Mouse (Mus musculus) liver, embryonic 16.5 days (tissue): ENCODE results near the gene Map1a. TPM values are rescaled to one million over a fixed set of nuclear protein-coding genes. Genes with fewer than 3 reads are reported as not detected.

Source experiments
- ATAC-seq: fragments of 200-750 bp; cut with Nextera tagmentation; 2 replicates; pipeline ENCODE4 v1.8.0; 2017; ENCODE audit warnings: low read depth, mild to moderate bottlenecking, moderate number of reproducible peaks, moderate library complexity
- H3K27ac ChIP-seq: fragments of 300-500 bp; sonication (generic); 2 replicates; pipeline ENCODE4 v1.5.1; 2014; ENCODE audit warnings: mild to moderate bottlenecking, low read length
- H3K27me3 ChIP-seq: fragments of 300-500 bp; sonication (generic); 2 replicates; pipeline ENCODE4 v1.6.1; 2014; ENCODE audit warnings: low read depth, low read length, mixed read lengths; ENCODE audit not compliant: control insufficient read depth, insufficient read depth
- H3K36me3 ChIP-seq: fragments of 300-500 bp; sonication (generic); 2 replicates; pipeline ENCODE4 v1.6.1; 2014; ENCODE audit warnings: mild to moderate bottlenecking; ENCODE audit not compliant: control insufficient read depth, insufficient read depth
- H3K4me1 ChIP-seq: fragments of 300-500 bp; sonication (generic); 2 replicates; pipeline ENCODE4 v1.6.1; 2014; ENCODE audit warnings: low read depth, low read length, mixed read lengths; ENCODE audit not compliant: control insufficient read depth
- H3K4me2 ChIP-seq: fragments of 300-500 bp; sonication (generic); 2 replicates; pipeline ENCODE4 v1.6.1; 2014; ENCODE audit warnings: low read depth, low read length, mixed read lengths
- H3K4me3 ChIP-seq: fragments of 300-500 bp; sonication (generic); 2 replicates; pipeline ENCODE4 v1.5.1; 2014; ENCODE audit warnings: low read depth, mild to moderate bottlenecking, low read length
- H3K9ac ChIP-seq: fragments of 300-500 bp; sonication (generic); 2 replicates; pipeline ENCODE4 v1.6.1; 2014; ENCODE audit warnings: low read depth, low read length
- H3K9me3 ChIP-seq: fragments of 300-500 bp; sonication (generic); replicated peaks from 2 replicates; pipeline ENCODE4 v1.6.1; 2016; ENCODE audit warnings: low read length; ENCODE audit not compliant: control insufficient read depth
- WGBS: fragments of 180-500 bp; shearing (Covaris S2); extraction: QIAGEN DNeasy Blood & Tissue Kit; methylation state at CpG from one replicate; pipeline ENCODE4 v1.1.7; 2014; ENCODE audit not compliant: insufficient replicate concordance; 5-methylcytosine and 5-hydroxymethylcytosine counted together
- polyA plus RNA-seq: library from polyadenylated mRNA; unstranded; fragments of >200 nt; fragmentation: Nextera tagmentation; extraction: Ambion mirVana; gene quantifications from 2 replicates; pipeline ENCODE4 v1.2.1, GENCODE M21; 2015

Gene Map1a
- polyA plus RNA-seq, 1 experiment from 2014 or later = 0.19 TPM

DNA sequence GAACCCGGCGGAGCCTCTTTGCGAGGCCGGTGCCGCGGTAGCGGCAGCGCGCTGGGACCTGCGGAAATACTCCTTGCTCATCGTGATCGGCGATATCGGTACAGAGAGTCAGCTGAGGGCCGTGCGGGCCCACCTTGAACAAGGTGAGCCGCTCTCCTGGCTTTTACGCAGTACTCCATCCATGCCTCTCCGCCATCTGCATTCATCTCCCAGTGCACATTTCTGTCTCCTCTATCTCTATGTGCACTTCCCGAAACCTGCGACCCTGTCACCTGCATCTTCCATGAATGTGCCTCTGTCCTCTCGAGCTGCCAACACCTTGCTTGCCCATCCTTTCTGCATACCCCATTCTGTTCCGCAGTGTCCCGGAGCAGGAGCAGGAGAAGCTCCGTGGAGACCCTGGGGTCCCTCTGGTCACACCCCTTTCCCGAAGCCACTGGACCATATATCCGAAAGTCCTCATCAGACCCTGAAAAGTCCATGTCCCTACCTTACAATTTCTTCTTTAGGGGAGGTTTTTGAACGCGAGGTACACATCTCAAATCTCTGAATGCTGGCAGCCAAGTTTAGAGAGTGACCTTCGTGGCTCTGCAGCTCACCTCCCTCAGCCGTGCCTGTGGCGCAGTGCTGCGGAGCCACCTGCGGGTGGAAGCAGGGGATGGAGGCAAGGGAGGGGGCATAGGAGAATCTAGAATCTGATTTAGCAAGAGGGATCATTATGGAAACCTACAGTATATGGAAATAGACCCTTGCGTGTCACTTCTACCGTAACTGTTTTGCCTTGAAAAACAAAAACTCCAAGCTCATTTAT lies 535 bp downstream of the Map1a start:
- Histone ChIP-seq H3K36me3 (no peaks in the 10 kb centered on the region), H3K9me3 (no peaks in the 10 kb centered on the region), H3K4me1 (peaks cover 11% of the 10 kb centered on the region), H3K4me3 (peak overlapping the region; percentile 68), H3K4me2 (peak overlapping the region; percentile 96), H3K27ac (no peak overlapping the region), H3K9ac (peak overlapping the region; percentile 42), H3K27me3 (peaks cover 72% of the 10 kb centered on the region)
- ATAC-seq = no peak
- 5% methylated on average over 30 of the region's 36 CpGs for WGBS

DNA sequence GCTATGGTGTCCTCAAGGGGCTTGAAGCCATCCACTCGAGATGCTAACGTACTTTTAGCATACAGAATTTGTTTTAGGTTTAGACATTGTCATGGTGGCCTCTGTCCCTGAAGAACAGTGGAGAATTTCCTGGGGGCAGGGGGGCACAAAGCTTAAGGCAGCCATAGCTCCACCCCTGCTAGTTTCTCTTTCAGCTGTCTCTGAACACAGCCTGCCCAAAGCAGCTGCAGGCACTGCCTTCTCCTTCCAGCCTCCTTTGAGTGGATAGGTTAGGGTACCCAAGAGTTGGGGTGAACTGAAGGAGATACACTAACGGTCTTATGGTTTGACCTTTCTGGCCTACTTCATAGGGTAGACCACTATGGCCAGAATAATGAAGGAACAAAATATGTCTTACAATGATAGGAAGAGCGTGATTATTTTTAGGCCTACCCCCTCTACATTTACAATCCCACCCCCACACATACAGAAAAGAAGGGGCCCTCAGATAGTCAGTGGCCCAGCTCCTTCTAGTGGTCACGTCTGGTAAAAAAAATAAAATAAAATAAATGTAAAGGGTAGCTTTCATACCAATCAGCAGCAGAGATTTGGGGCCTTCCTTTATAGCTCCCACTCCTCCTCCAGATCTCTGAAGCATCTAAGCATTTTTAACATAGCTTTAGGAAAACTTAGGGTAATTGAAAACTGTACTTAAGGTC lies 3.1 kb downstream of the Map1a start:
- H3K9me3 ChIP-seq = no peaks in the 10 kb centered on the region
- H3K4me2 ChIP-seq = no peak overlapping the region
- H3K27me3 ChIP-seq = peaks cover 96% of the 10 kb centered on the region
- peaks cover 11% of the 10 kb centered on the region for H3K4me1 ChIP-seq
- H3K36me3 ChIP-seq = no peaks in the 10 kb centered on the region
- no peak for ATAC-seq
- no peak overlapping the region for H3K27ac ChIP-seq
- H3K9ac ChIP-seq = no peak overlapping the region
- H3K4me3 ChIP-seq = no peak overlapping the region
- WGBS = 43% methylated on average over 5 of the region's 5 CpGs

DNA sequence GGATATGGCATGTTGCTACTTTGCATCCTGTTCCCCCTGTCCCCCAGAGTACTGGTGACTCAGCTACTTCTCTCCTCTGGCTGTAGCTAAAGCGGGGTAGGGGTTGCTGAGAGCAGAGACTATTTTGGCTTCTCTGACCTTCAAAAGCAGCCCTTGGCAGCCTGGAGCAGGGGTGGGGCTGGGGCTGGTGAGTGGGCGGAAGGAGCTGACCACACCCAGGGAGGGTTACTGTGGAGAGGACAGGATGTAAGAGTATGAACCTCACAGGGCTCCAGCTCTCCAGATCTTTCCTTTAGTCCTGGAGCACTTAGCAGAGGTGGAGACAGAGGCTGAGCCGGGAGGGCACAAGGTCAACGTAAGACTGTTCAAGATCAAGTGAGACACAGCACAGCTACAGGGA lies 4.8 kb downstream of the Map1a start:
- Histone ChIP-seq H3K4me1 (peaks cover 8% of the 10 kb centered on the region), H3K27ac (no peak overlapping the region), H3K36me3 (no peaks in the 10 kb centered on the region), H3K27me3 (peaks cover 97% of the 10 kb centered on the region), H3K4me2 (no peak overlapping the region), H3K9ac (no peak overlapping the region), H3K4me3 (no peak overlapping the region), H3K9me3 (no peaks in the 10 kb centered on the region)
- 18% methylated on average over 4 of the region's 4 CpGs for WGBS
- no peak for ATAC-seq

DNA sequence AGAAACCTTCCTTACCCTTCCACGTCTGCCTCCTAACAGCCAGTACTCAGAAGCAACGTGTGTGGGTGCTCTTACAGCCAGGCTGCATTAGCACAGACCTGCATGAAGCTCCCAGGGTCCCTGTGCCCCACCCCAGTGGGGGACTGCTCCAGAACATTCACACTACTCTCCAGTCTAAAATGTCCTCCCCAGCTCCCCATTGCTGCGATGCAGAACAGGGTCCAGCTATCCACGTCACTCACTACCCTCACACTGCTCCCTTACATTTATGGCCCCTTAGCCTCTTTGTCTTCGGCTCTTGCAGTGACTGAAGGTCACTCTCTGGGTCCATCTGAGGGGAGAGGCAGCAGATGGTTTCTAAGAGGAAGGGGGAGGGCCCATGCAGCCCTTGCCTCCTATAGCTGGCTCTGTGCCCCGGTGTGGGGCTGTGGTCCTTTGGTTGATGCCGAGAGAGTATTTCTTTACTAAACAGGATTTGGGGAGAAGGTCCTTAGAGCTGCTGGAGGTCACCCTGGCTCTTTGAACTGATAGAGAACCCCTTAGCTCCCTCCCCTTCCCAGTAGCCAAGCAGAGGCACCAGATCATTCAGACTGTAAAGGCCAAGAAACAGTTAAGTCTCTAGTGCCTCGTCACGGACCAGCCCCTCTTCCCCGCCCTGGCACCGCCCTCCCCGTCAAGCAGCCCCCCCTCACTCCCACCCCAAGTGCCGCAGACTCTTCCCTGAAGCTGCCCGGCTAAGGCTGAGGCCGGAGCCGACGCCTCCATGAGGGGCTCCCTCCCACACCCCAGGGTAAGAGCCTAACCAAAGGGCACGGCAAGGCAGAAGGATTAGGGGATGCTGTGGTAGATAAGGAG lies 5.6 kb downstream of the Map1a start:
- H3K4me2 ChIP-seq = no peak overlapping the region

DNA sequence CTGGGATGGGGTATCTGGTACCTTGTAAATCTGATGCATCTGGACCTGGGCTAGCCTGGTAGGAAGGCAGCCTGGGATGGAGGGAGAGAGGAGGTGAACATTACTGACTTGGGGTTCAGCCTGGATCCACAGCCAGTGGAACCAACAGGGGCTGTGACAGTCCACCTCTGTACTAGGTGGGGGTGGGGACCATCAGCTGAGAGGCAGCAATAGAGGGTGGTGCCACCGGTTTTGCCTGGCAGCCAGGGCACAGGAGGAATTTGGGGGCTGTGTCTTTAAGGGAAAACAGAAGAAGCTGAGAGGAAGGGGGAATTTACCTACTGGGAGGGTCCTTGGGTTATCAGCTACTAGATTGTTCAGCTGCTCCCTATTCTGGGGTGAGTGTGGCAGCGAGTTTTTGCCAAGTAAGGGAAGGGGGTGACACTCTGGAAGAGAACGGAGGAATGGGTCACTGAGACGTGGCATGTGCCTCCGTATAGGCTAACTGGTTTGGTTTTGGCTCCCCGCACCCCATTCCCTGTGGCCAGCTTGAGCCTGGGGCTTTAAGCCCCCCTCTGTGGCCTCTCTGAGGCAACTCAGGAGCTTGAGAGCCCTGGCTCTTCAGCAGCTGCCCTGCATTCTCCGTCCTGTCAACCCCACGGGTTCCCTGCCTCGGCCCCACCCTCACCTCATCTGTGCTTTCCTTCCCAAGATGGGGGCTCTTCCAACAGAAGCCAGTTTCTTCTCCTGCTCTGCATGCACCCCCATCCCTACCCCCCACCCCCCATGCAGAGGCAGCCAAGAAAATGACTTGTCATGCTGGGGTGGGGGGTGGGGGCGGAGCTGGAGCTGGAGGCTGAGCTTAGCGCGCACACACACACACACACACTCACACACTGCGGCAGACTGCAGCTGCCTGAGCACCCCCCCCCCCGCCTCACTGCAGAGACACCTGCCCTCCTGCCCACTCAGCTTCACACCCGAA lies 6.5 kb downstream of the Map1a start:
- peaks cover 91% of the 10 kb centered on the region for H3K27me3 ChIP-seq
- peak overlapping the region; percentile 7; the same call in 1 of the 2 replicates for H3K4me2 ChIP-seq
- WGBS = 3% methylated on average over 14 of the region's 15 CpGs
- no peak for ATAC-seq
- H3K9ac ChIP-seq = no peak overlapping the region
- no peak overlapping the region for H3K27ac ChIP-seq
- H3K4me1 ChIP-seq = no peaks in the 10 kb centered on the region; the same call in 1 of the 2 replicates
- H3K9me3 ChIP-seq = no peaks in the 10 kb centered on the region
- no peak overlapping the region for H3K4me3 ChIP-seq
- H3K36me3 ChIP-seq = no peaks in the 10 kb centered on the region

More for the DNA sequence above, 5.6 kb downstream of the Map1a start:
- Histone ChIP-seq H3K9me3 (no peaks in the 10 kb centered on the region), H3K9ac (no peak overlapping the region), H3K27ac (no peak overlapping the region), H3K4me3 (no peak overlapping the region), H3K36me3 (no peaks in the 10 kb centered on the region), H3K4me1 (peaks cover under 1% of the 10 kb centered on the region), H3K27me3 (peaks cover 97% of the 10 kb centered on the region)
- WGBS = 3% methylated on average over 18 of the region's 18 CpGs
- ATAC-seq = no peak

DNA sequence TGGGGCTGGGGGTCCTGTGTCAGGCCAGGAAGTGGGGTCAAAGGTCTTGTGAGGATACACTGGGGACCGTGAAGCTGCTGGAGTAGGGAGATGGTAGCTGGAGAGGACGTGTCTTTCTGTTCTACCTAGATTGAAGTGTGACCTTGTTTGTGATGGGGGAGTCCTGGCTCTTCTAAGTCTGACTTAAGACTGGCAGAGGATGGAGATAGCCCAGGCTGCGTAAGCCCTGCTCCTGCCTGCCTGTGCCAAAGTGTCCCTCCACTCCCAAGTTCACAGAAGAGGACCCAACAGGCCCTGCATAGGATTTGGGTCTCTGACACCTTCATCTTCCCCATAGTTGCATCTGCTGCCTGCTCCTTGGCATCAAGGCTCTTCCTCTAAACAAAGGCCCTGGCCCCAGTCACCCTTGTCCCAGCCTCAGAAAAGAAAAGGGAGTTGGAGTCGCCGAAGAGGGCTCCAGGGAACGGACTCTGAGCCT lies 7.4 kb downstream of the Map1a start:
- Histone ChIP-seq H3K4me3 (no peak overlapping the region), H3K27ac (no peak overlapping the region), H3K36me3 (no peaks in the 10 kb centered on the region), H3K27me3 (peaks cover 84% of the 10 kb centered on the region), H3K4me2 (no peak overlapping the region), H3K9ac (no peak overlapping the region), H3K4me1 (no peaks in the 10 kb centered on the region; the same call in 1 of the 2 replicates), H3K9me3 (no peaks in the 10 kb centered on the region)
- 18% methylated on average over 6 of the region's 6 CpGs for WGBS
- ATAC-seq = no peak

DNA sequence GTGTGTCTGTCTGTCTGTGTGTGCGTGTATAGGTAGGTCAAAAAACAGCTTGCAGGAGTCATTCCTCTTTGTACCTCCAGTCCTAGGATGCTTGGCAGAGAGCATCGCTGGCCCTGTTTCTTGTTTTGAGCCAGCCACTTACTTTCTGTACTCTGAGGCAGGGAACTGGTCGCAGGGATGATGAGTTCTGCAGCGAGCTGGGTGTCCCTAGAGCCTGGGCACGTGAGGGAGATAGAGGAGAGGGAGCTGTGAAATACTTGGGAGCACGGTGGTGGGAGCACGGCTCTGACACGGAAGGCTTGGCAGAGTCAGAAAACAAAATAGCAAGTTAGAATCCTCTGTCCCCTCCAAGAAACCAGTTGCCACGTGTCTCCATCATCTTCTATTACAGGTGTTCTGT lies 8.3 kb downstream of the Map1a start:
- WGBS = 7% methylated on average over 9 of the region's 9 CpGs
- no peaks in the 10 kb centered on the region for H3K9me3 ChIP-seq
- H3K4me1 ChIP-seq = no peaks in the 10 kb centered on the region; the same call in 1 of the 2 replicates
- no peak overlapping the region for H3K4me3 ChIP-seq
- H3K4me2 ChIP-seq = no peak overlapping the region
- no peaks in the 10 kb centered on the region for H3K36me3 ChIP-seq
- peaks cover 78% of the 10 kb centered on the region for H3K27me3 ChIP-seq
- no peak overlapping the region for H3K9ac ChIP-seq
- H3K27ac ChIP-seq = no peak overlapping the region
- ATAC-seq = no peak

DNA sequence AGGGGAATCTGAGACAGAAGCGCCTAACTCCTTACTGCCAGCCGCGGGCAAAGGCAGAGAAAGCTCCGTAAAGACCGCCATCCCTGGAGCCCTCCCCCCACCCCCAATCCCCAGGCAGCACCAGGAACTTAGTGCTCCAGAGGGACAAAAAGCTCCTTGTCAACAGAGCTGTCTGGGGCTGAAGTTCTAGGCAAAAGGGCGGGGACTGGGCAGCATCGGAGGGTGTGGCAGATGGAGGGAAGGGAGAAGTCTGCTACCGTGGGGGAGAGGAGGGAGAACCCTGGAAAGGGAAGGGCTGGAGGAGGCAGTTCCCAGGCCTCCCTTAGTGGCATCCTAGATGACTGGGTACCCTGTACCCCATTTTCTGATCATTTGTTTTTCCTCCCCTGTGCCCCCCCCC lies 8.7 kb downstream of the Map1a start:
- Histone ChIP-seq H3K36me3 (no peaks in the 10 kb centered on the region), H3K27me3 (peaks cover 74% of the 10 kb centered on the region), H3K4me3 (no peak overlapping the region), H3K9ac (no peak overlapping the region), H3K9me3 (no peaks in the 10 kb centered on the region), H3K4me1 (no peaks in the 10 kb centered on the region; the same call in 1 of the 2 replicates), H3K27ac (no peak overlapping the region), H3K4me2 (no peak overlapping the region)
- no peak for ATAC-seq
- 3% methylated on average over 8 of the region's 8 CpGs for WGBS
